Mouse (Mus musculus): Measurements from ENCODE around the gene Ndufs1.
"Not testable (repeated sequence)": the region's sequence is repeated elsewhere in the genome, so short reads cannot be mapped to it uniquely, and the experiment has no call there.

The Ndufs1 gene

DNA sequence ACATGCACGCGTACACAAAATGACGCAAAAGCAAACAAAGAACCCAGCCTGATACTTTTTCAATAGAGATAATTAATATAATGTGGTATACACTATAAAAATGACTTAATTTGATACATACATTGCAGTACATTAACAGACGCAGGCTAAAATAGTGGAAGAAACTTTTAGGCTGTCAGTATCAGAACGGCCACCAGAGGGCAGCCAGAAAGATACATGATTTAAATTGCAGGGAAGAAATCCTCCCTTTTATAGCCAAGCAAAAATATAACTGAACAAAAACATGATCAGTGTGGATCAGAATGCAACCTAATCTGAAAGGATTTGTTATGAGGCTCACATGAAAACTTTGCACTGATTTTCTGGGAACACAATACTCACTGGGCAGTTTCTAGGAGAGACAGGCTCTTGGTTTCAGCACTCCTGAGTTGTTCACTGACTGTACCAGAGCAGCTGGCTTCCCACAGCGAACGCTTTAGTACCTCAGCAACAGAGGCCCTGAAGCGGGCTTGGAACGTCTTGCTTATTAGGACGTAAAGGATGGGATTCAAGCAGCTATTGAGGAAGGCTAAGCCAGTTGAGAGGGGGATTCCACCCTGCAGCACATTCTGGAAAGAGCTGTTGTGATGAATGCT is 6.1 kb upstream of the Ndufs1 start:
- peak in 1 of 2 experiments; percentile 64 for DNase-seq (ENCODE audit: low spot score in 2 of 2)

DNA sequence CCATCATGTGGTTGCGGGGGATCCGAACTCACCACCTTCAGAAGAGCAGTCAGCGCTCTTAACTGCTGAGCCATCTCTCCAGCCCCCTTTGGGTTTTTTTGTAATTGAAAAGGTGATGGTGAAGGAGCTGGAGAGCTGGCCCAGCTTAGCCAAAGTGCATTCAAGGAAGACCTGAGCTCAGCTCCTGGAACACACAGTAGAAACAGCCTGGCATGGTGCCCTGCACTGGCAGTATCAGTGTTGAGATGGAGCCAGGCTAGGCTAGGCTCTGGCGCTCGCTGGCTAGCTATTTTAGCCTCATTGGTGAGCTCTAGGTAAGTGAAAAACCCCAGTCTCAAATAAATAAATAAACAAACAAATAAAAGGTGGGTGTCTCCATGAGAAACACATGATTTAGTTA is 5.6 kb upstream of the Ndufs1 start:
- DNase-seq (ENCODE audit: low spot score in 2 of 2): peak in 1 of 2 experiments; percentile 23

DNA sequence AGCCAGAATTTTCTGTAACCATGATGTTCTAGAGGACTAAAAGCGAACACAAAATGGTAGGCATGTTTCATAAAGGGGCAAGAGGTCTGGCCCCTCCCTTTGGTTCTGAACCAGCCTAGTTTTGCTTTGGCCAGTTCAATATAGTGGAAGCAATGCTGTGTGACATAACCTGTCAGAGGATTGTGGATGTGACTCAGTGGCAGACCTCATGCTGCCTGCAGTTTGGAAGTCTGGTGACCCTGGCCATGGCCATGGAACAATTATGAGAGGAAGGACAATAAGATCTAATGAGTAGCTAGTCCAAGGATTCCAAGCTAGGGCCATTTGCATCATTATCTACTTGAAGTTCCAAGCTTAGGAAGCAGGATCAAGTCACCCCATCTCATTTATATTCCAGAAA is 4.8 kb upstream of the Ndufs1 start:
- DNase-seq (ENCODE audit: low spot score in 2 of 2): no peak

GRCm38 (mm10) chr1:63181019-63181418 is 4.4 kb upstream of the Ndufs1 start:
- peak; percentile 82 to 90 for DNase-seq (ENCODE audit: low spot score in 2 of 2)

DNA sequence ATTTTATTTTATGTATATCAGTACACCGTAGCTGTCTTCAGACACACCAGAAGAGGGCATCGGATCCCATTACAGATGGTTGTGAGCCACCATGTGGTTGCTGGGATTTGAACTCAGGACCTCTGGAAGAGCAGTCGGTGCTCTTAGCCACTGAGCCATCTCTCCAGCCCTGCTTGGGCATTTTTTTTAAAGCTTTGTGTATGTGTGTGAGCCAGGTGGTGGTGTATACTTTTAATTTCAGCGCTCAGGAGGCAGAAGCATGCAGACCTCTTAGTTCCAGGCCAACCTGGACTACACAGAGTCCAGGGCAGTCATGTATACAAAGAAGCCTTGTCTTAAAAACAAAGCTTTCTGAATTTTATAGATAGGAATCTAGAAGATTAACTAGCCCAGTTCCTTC is 3.9 kb upstream of the Ndufs1 start:
- DNase-seq (ENCODE audit: low spot score in 2 of 2): not testable (repeated sequence)

GRCm38 (mm10) chr1:63180122-63180521 is 3.5 kb upstream of the Ndufs1 start:
- DNase-seq (ENCODE audit: low spot score in 2 of 2): no peak

DNA sequence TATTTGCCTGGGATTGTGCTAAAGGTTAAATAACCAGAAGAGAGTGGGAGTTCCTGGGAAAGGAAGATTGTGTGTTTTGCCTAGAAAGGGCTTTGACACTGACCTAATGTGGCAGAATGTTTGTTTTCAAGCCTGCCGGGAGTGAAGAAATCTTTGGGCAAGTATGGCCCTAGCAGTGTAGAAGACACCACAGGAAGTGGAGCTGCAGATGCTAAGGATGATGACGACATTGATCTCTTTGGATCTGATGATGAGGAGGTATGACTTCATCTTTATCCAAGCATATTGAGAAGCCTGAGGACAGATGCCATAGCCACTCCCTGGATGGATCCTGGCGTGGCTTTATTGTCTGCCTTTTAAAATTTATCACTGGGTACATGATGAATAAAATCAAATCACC is 1.7 kb upstream of the Ndufs1 start:
- DNase-seq (ENCODE audit: low spot score in 2 of 2): no peak

DNA sequence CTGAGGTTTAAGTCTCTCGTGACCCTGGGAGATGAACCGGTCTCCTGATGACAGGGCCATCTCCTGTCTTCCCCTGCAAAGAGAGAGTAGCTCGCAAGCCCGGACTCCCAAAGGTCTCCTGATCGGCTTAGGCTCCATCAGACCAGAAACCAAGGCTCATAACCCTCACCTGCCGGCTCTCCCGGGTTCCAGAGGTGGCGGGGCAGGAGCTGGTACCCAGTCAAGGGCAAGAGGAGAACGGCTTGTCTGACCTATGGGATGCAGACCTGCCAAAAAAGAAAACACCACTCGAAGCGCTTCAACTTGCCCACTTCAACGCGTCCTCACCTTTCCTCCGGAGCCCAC is 402 bp downstream of the Ndufs1 start:
- DNase-seq (ENCODE audit: low spot score in 2 of 2): no peak

DNA sequence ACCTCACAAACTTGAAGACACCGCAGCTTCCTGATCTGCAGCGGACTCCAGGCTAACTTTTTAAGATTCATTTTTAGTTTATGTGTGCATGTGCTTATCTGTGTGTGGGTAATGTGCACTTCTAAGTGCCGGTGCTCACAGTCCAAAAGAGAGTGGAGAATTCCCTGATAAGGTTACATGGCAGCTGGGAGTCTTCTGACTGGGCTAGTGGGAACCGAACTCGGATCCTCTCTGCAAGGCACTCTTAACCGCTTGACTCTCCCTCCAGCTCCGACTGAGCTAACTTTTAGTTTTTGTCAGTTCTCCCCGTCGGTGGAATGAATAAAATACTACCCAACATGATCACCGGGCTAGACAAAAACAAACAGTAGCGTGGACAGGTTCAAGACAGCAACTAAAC is 780 bp downstream of the Ndufs1 start:
- DNase-seq (ENCODE audit: low spot score in 2 of 2): no peak

GRCm38 (mm10) chr1:63168638-63169037 is 8.0 kb downstream of the Ndufs1 start:
- no peak for DNase-seq (ENCODE audit: low spot score in 2 of 2)

GRCm38 (mm10) chr1:63140231-63140630 is 36.4 kb downstream of the Ndufs1 start:
- DNase-seq (ENCODE audit: low spot score in 2 of 2): no peak

- not testable (repeated sequence) for DNase-seq (ENCODE audit: low spot score in 2 of 2)
These were observed 38.0 kb downstream of the Ndufs1 start for GRCm38 (mm10) chr1:63138586-63138985.

- DNase-seq (ENCODE audit: low spot score in 2 of 2): no peak
These were observed 38.7 kb downstream of the Ndufs1 start for GRCm38 (mm10) chr1:63137971-63138370.

- DNase-seq (ENCODE audit: low spot score in 2 of 2): no peak
These were observed 42.1 kb downstream of the Ndufs1 start for GRCm38 (mm10) chr1:63134530-63134929.

GRCm38 (mm10) chr1:63131766-63132165 is 44.9 kb downstream of the Ndufs1 start:
- no peak for DNase-seq (ENCODE audit: low spot score in 2 of 2)

DNA sequence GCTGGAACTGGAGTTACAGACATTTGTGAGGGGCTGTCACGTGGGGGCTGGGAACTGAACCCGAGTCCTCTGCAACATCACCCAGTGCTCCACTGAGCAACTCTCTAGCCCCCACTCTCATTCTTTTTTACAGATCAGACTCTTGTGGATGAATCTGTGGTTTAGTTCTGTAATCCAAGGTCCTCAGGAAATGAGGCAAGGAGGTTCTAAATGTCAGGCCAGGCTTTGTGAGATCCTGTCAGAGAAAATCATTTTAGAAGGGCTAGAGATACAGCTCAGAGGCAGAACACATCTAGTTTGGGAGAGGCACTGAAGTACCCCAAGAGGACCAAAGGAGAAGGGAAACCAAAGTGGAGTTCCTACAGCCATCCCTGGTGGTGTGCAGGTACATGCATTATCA is 45.8 kb downstream of the Ndufs1 start:
- no peak for DNase-seq (ENCODE audit: low spot score in 2 of 2)

- no peak for DNase-seq (ENCODE audit: low spot score in 2 of 2)
These were observed 46.6 kb downstream of the Ndufs1 start for GRCm38 (mm10) chr1:63129857-63130690.

DNA sequence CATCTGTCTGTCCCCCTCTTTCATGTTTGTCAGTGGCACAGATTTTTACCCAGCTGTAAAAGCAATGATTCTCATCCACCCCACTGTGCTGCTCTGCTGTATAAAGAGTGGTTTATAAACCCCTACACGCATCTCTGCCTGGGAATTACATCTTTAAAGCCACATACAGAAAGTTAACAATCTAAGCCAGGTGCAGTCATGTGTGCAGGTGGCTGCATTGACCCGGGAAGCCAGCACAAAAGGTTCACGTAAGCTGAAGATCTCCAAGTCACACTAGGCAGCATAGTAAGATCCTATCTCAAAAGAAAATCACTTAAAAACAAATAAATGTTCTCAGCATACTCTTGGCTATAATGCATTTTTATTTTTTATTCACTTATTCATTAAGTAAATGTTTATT is 47.4 kb downstream of the Ndufs1 start:
- no peak for DNase-seq (ENCODE audit: low spot score in 2 of 2)

- no peak for DNase-seq (ENCODE audit: low spot score in 2 of 2)
These were observed 50.4 kb downstream of the Ndufs1 start for GRCm38 (mm10) chr1:63126206-63126605.

- DNase-seq (ENCODE audit: low spot score in 2 of 2): no peak
These were observed 52.7 kb downstream of the Ndufs1 start for GRCm38 (mm10) chr1:63123823-63124450.

DNA sequence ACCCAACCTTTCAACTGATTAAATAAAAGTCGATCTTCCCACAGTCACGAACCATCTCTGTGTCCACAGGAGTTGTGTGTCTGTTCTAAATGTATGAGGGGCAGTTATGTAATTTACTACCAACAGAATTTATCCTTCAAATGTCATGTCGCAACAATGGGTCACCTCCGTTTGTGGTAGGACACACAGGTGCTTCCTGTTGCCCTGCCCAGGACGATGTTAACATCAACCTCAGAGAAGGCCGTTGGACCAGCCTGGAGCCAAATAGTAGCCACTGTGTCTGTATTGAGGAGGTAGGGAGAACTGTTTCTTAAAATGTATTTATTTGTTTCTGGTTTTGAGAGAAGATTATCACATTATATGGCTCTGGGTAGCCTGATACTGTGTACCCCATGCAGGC is 54.6 kb downstream of the Ndufs1 start:
- DNase-seq (ENCODE audit: low spot score in 2 of 2): no peak

DNA sequence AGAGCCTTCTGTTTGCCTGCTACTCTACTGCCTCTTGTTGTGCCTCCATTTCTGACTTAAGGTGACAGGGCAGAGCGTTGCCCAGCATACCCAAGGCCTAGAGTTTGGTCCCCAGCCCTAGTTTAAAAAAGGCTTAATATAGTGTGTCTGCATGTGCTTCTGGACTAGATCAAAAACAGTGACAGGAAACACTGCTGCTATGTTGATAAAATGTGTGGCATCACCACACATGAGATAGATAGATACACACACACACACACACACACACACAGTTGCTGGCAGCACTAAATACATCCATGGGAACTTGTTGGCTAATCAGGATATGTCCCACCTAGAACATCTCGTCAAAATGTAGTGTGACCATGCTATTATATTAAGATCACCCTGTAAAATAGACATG is 56.3 kb downstream of the Ndufs1 start:
- no peak for DNase-seq (ENCODE audit: low spot score in 2 of 2)

DNA sequence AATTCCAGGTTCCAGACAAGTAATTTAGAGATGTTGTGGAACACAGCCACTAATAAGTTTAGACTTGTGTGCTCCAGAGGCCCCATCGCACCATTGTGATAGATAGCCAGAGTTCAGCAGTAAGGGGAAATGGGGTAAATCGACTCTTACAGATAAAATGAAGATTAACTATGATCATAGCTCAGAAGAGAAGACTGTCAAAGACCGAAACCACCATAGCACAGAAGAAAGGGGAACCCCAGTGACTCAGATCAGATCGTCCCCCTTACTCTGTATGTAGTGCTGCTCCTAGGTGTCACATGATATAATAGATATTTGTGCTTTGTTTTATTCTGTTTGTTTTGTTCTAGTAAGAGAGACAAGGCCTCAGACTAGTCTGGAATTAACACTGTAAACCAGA is 57.0 kb downstream of the Ndufs1 start:
- no peak for DNase-seq (ENCODE audit: low spot score in 2 of 2)
